Mouse (Mus musculus) MEL (cell line): ENCODE measurements around the gene Fbxl19. TPM values are rescaled to one million over a fixed set of nuclear protein-coding genes. Genes with fewer than 3 reads are reported as not detected.

Source experiments
- DNase-seq: peaks from one replicate; pipeline ENCODE4 v3.0.0; 2011; ENCODE audit warnings: low read depth, low spot score
- H3K27ac ChIP-seq: 2 replicates; pipeline ENCODE4 v1.5.1; 2012; ENCODE audit warnings: low read depth, mild to moderate bottlenecking, control low read depth, low read length, moderate library complexity; ENCODE audit not compliant: control insufficient read depth
- H3K27me3 ChIP-seq, 2 experiments: fragments of 150-350 bp in 1 of 2; sonication (generic) in 1 of 2; 2 replicates each; pipeline ENCODE4 v1.6.1; 2012; ENCODE audit warnings: low read length in 2 of 2, mild to moderate bottlenecking in 2 of 2, improper control_type of control experiment in 1 of 2, moderate library complexity in 1 of 2; ENCODE audit not compliant: insufficient read depth in 2 of 2, control insufficient read depth in 1 of 2
- H3K36me3 ChIP-seq, 2 experiments: 2 replicates each; pipeline ENCODE4 v1.6.1; 2012 to 2014; ENCODE audit warnings: low read length in 2 of 2, improper control_type of control experiment in 1 of 2, inconsistent platforms in 1 of 2, mild to moderate bottlenecking in 1 of 2; ENCODE audit not compliant: insufficient read depth in 2 of 2, control insufficient read depth in 1 of 2
- H3K4me1 ChIP-seq, 2 experiments: fragments of 150-350 bp in 1 of 2; sonication (generic) in 1 of 2; 2 replicates each; pipeline ENCODE4 v1.6.1; 2012; ENCODE audit warnings: low read length in 2 of 2, improper control_type of control experiment in 1 of 2, mild to moderate bottlenecking in 1 of 2; ENCODE audit not compliant: insufficient read depth in 2 of 2, control insufficient read depth in 1 of 2
- H3K4me3 ChIP-seq, 2 experiments: fragments of 150-350 bp in 1 of 2; sonication (generic) in 1 of 2; 2 replicates each; pipeline ENCODE4 v1.5.1; 2012; ENCODE audit warnings: low read depth in 2 of 2, low read length in 2 of 2, mild to moderate bottlenecking in 2 of 2, moderate library complexity in 2 of 2, control low read depth in 1 of 2, improper control_type of control experiment in 1 of 2; ENCODE audit not compliant: control insufficient read depth in 1 of 2, insufficient read depth in 1 of 2
- H3K79me2 ChIP-seq: 2 replicates; pipeline ENCODE4 v1.6.1; 2012; ENCODE audit warnings: mild to moderate bottlenecking, low read length, moderate library complexity; ENCODE audit not compliant: control insufficient read depth, poor library complexity, insufficient read depth
- H3K9ac ChIP-seq: 2 replicates; pipeline ENCODE4 v1.6.1; 2012; ENCODE audit warnings: low read depth, mild to moderate bottlenecking, control low read depth, low read length, moderate library complexity; ENCODE audit not compliant: control insufficient read depth, poor library complexity, severe bottlenecking
- H3K9me3 ChIP-seq: fragments of 150-350 bp; sonication (generic); replicated peaks from 2 replicates; pipeline ENCODE4 v1.6.1; 2012; ENCODE audit warnings: mild to moderate bottlenecking, low read length, improper control_type of control experiment, moderate library complexity; ENCODE audit not compliant: insufficient read depth
- BHLHE40 ChIP-seq: IDR thresholded peaks from 2 replicates; pipeline ENCODE4 v1.6.1; 2012; ENCODE audit warnings: low read depth, mild to moderate bottlenecking, inconsistent platforms, low read length, improper control_type of control experiment, borderline replicate concordance
- CHD2 ChIP-seq: IDR thresholded peaks from 2 replicates; pipeline ENCODE4 v1.6.1; 2011; ENCODE audit warnings: low read length, improper control_type of control experiment
- CTCF ChIP-seq, 3 experiments: IDR thresholded peaks in 2 of 3; conservative IDR thresholded peaks in 1 of 3; 2 replicates each; pipeline ENCODE4 v1.5.1; 2011 to 2012; ENCODE audit warnings: low read length in 3 of 3, low read depth in 2 of 3, mild to moderate bottlenecking in 2 of 3, improper control_type of control experiment in 1 of 3, inconsistent platforms in 1 of 3, mixed read lengths in 1 of 3, moderate library complexity in 1 of 3; ENCODE audit not compliant: control insufficient read depth in 1 of 3, insufficient read depth in 1 of 3, poor library complexity in 1 of 3, severe bottlenecking in 1 of 3
- E2F4 ChIP-seq: IDR thresholded peaks from 2 replicates; pipeline ENCODE4 v1.6.1; 2011; ENCODE audit warnings: low read depth, low read length, improper control_type of control experiment, borderline replicate concordance
- ELF1 ChIP-seq: IDR thresholded peaks from 2 replicates; pipeline ENCODE4 v1.6.1; 2014; ENCODE audit warnings: low read depth, mild to moderate bottlenecking, inconsistent platforms, low read length, improper control_type of control experiment, moderate library complexity
- MAX ChIP-seq: IDR thresholded peaks from 2 replicates; pipeline ENCODE4 v1.6.1; 2011; ENCODE audit warnings: low read length, improper control_type of control experiment
- MAZ ChIP-seq: IDR thresholded peaks from 2 replicates; pipeline ENCODE4 v1.6.1; 2012; ENCODE audit warnings: low read depth, mild to moderate bottlenecking, inconsistent platforms, low read length, improper control_type of control experiment
- MYC ChIP-seq: IDR thresholded peaks from 2 replicates; pipeline ENCODE4 v1.6.1; 2011; ENCODE audit warnings: low read depth, mild to moderate bottlenecking, low read length, improper control_type of control experiment, moderate library complexity
- POLR2A ChIP-seq, 2 experiments: IDR thresholded peaks; 2 replicates each; pipeline ENCODE4 v1.6.1; 2011 to 2012; ENCODE audit warnings: low read length in 2 of 2, mild to moderate bottlenecking in 2 of 2, control low read depth in 1 of 2, improper control_type of control experiment in 1 of 2, low read depth in 1 of 2, moderate library complexity in 1 of 2; ENCODE audit not compliant: control insufficient read depth in 1 of 2, insufficient read depth in 1 of 2, poor library complexity in 1 of 2
- POLR2AphosphoS2 ChIP-seq: IDR thresholded peaks from 2 replicates; pipeline ENCODE4 v1.6.1; 2011; ENCODE audit warnings: low read length, improper control_type of control experiment
- RAD21 ChIP-seq: IDR thresholded peaks from 2 replicates; pipeline ENCODE4 v1.6.1; 2011; ENCODE audit warnings: mild to moderate bottlenecking, low read depth, low read length, improper control_type of control experiment
- TBP ChIP-seq: IDR thresholded peaks from 2 replicates; pipeline ENCODE4 v1.8.0; 2011; ENCODE audit warnings: low read depth, low read length, improper control_type of control experiment
- USF1 ChIP-seq: IDR thresholded peaks from 2 replicates; pipeline ENCODE4 v1.6.1; 2014; ENCODE audit warnings: low read depth, mild to moderate bottlenecking, inconsistent platforms, low read length, improper control_type of control experiment, moderate library complexity
- USF2 ChIP-seq, 2 experiments: IDR thresholded peaks; 2 replicates each; pipeline ENCODE4 v1.6.1; 2011 to 2012; ENCODE audit warnings: improper control_type of control experiment in 2 of 2, low read length in 2 of 2, borderline replicate concordance in 1 of 2, inconsistent platforms in 1 of 2, low read depth in 1 of 2, mild to moderate bottlenecking in 1 of 2; ENCODE audit not compliant: insufficient read depth in 1 of 2
- polyA plus RNA-seq, 2 experiments: library from polyadenylated mRNA; stranded (reverse) in 1 of 2; unstranded in 1 of 2; fragments of >175 nt in 1 of 2; fragments of >200 nt in 1 of 2; gene quantifications; 2 replicates each; pipeline versions ENCODE4 v1.2.1 to v1.2.4; 2012; ENCODE audit warnings: low replicate concordance in 2 of 2, low read depth in 1 of 2; ENCODE audit not compliant: insufficient read length in 2 of 2, insufficient read depth in 1 of 2, missing spikeins in 1 of 2
- total RNA-seq: library from RNA; depleted of rRNA; stranded (reverse); fragments of 300-350 nt; gene quantifications from 2 replicates; pipeline ENCODE4 v1.2.3, GENCODE M21; 2012

Gene Fbxl19
- total and polyA plus RNA-seq, 3 experiments = 46.7 to 58.3 TPM; not detected in 1

- no peak overlapping the region for H3K27ac ChIP-seq
- no peak for DNase-seq
- H3K9me3 ChIP-seq = no peaks in the 10 kb centered on the region
- TF ChIP-seq MAX (no peak), MAZ (no peak), CTCF (IDR thresholded peaks at IDR 0.05 in 2 of 3, conservative IDR thresholded peaks at IDR 0.05 in 1 of 3; ENCODE audit: control insufficient read depth in 1 of 3, insufficient read depth in 1 of 3, low read depth in 2 of 3, low read length in 3 of 3, poor library complexity in 1 of 3, severe bottlenecking in 1 of 3) (no peak), USF1 (no peak), CHD2 (no peak), USF2 (IDR thresholded peaks at IDR 0.05; ENCODE audit: borderline replicate concordance in 1 of 2, insufficient read depth in 1 of 2, low read depth in 1 of 2, low read length in 2 of 2) (no peak), E2F4 (no peak)
- no peaks in the 10 kb centered on the region for H3K27me3 ChIP-seq
- H3K9ac ChIP-seq = no peak overlapping the region
- H3K4me3 ChIP-seq = no peak overlapping the region; a peak in 1 of 4 replicates
- H3K4me1 ChIP-seq = peaks cover 0 to 8% of the 10 kb centered on the region in 2 experiments; a peak in 1 of 4 replicates
- H3K79me2 ChIP-seq = peaks cover 2% of the 10 kb centered on the region; the same call in 1 of the 2 replicates
- peaks cover 2 to 6% of the 10 kb centered on the region in 2 experiments; a peak in 2 of 4 replicates for H3K36me3 ChIP-seq
These were observed 3.4 kb downstream of the Fbxl19 start for GRCm38 (mm10) chr7:127747559-127748234.

GRCm38 (mm10) chr7:127748235-127748560 lies 3.9 kb downstream of the Fbxl19 start:
- Histone ChIP-seq H3K9ac (no peak overlapping the region), H3K36me3 (peaks cover 2 to 6% of the 10 kb centered on the region in 2 experiments; a peak in 2 of 4 replicates), H3K79me2 (peaks cover 2% of the 10 kb centered on the region; the same call in 1 of the 2 replicates), H3K27ac (no peak overlapping the region), H3K4me1 (peaks cover 0 to 8% of the 10 kb centered on the region in 2 experiments; a peak in 1 of 4 replicates), H3K27me3 (no peaks in the 10 kb centered on the region), H3K9me3 (no peaks in the 10 kb centered on the region), H3K4me3 (no peak overlapping the region)
- TF ChIP-seq ELF1 = no peak
- TF ChIP-seq E2F4 = no peak
- TF ChIP-seq MAZ = no peak
- TF ChIP-seq POLR2AphosphoS2 = no peak
- no peak for TF ChIP-seq TBP
- no peak for TF ChIP-seq USF2 (IDR thresholded peaks at IDR 0.05; ENCODE audit: borderline replicate concordance in 1 of 2, insufficient read depth in 1 of 2, low read depth in 1 of 2, low read length in 2 of 2)
- no peak for TF ChIP-seq POLR2A (IDR thresholded peaks at IDR 0.05; ENCODE audit: control insufficient read depth in 1 of 2, insufficient read depth in 1 of 2, low read depth in 1 of 2, low read length in 2 of 2, poor library complexity in 1 of 2)
- no peak for TF ChIP-seq CTCF (IDR thresholded peaks at IDR 0.05 in 2 of 3, conservative IDR thresholded peaks at IDR 0.05 in 1 of 3; ENCODE audit: control insufficient read depth in 1 of 3, insufficient read depth in 1 of 3, low read depth in 2 of 3, low read length in 3 of 3, poor library complexity in 1 of 3, severe bottlenecking in 1 of 3)
- TF ChIP-seq BHLHE40 = no peak
- no peak for TF ChIP-seq RAD21
- no peak for TF ChIP-seq MYC
- no peak for TF ChIP-seq MAX
- DNase-seq = no peak
